Mouse (Mus musculus) adrenal gland, postnatal 36 days (tissue): Measurements from ENCODE around the gene Gm12887. TPM values are rescaled to one million over a fixed set of nuclear protein-coding genes. Genes with fewer than 3 reads are reported as not detected.

Experiments used
- DNase-seq, 2 experiments: peaks; one replicate each; pipeline ENCODE4 v3.0.0; 2021; ENCODE audit warnings: mixed read lengths in 1 of 2
- long read RNA-seq, 2 experiments: library from polyadenylated mRNA; stranded (forward); transcript quantifications; one replicate each; pipeline ENCODE4 v2.0.0; 2021; ENCODE audit warnings: borderline sequencing depth in 2 of 2
- total RNA-seq, 2 experiments: library from RNA; stranded (reverse); gene quantifications; 2 replicates each; pipeline ENCODE4 v1.2.3; 2021

Gene Gm12887
- total RNA-seq = not detected
- long read RNA-seq, experiment 1 = 0 reads
- long read RNA-seq, experiment 2 = 0 reads

DNA sequence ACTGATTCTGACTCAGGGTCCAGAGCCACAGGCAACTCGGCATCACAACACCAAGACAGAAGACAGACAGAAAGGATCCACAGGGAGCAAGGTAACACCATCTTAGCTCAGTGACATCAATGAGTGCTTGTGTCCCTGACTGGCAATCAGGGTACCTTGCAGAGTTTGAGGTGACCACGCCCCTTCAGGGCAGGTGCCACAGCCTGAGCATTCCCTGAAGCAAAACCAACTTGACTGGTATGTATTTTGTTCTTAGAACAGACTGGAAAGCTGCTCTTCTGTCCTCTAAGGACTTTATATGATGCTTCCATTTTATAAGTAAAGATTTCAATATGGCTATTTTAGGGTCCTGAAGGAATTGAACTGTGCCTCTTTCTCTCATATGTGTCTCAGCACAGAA is at the start of gene Gm12887:
TSS of gene Gm12887 (minus strand) at position 101 of the 400 bp plus-strand sequence.
- DNase-seq = no peak

GRCm38 (mm10) chr4:121657040-121657439 is 35.1 kb upstream of the Gm12887 start:
- DNase-seq = no peak

Other genes starting within 250 kb of the Gm12887 start
- gene Gm12886, start 199.0 kb downstream of the Gm12887 start, total RNA-seq = not detected